Comparison of ENCODE assay signal across 10 mouse cellular contexts in genomic region chr15:100337847-100338246, GRCm38 (mm10). TPM values are rescaled to one million over a fixed set of nuclear protein-coding genes. Genes with fewer than 3 reads are reported as not detected.
A peak's percentile ranks its signal among the peaks of the same experiment; 100 is the strongest.
DNase-seq lines count a peak whose midpoint lies in the region; ATAC-seq lines count a peak whose summit lies in the region.
"Not testable (repeated sequence)": the region's sequence is repeated elsewhere in the genome, so short reads cannot be mapped to it uniquely, and the experiment has no call there.
"Had no signal": no experiment of that assay in that cellular context is flagged by ENCODE, and none has a peak within 500 bp of the region (broad histone marks: within the 10 kb centered on the region; RNA-seq: fewer than 3 reads in every experiment).

No protein-coding gene starts in this region.

- H3K4me2 ChIP-seq in liver, embryonic 11.5 days: not testable (repeated sequence)

- not testable (repeated sequence) for H3K4me1 ChIP-seq in liver, embryonic 11.5 days (replicated peaks; ENCODE audit: control insufficient read depth, insufficient read depth, low read length)

- not testable (repeated sequence) for H3K9me3 ChIP-seq in liver, embryonic 11.5 days (ENCODE audit: control insufficient read depth, low read length)

- WGBS in liver, embryonic 11.5 days: 37% methylated on average over 10 of the region's 10 CpGs

- not testable (repeated sequence) for H3K36me3 ChIP-seq in liver, embryonic 11.5 days (ENCODE audit: control insufficient read depth, insufficient read depth, low read length)

- 0 out of 2 replicates have a peak, but pooled peaks have one; percentile 45 for ATAC-seq in liver, embryonic 11.5 days (replicated peaks; ENCODE audit: low FRiP score)

- not testable (repeated sequence) for H3K27ac ChIP-seq in liver, embryonic 11.5 days (ENCODE audit: low read depth, low read length)

- DNase-seq in adipocyte (ENCODE audit: low spot score): peak; percentile 27
- DNase-seq in cerebellum, postnatal 36 days: peak; percentile 70 to 71
- DNase-seq in heart, adult 18-20 months: peak; percentile 54 to 74
- peak; percentile 84 for DNase-seq in kidney, adult 9 months
- not testable (repeated sequence) for DNase-seq in liver, embryonic 11.5 days (ENCODE audit: low spot score)
- peak; percentile 42 for DNase-seq in mesoderm, embryonic 11.5 days (ENCODE audit: low read depth, low spot score)
- peak; percentile 45 to 60 for DNase-seq in spleen, postnatal 14 days (ENCODE audit: low spot score in 2 of 2)

- H3K27me3 ChIP-seq in liver, embryonic 11.5 days (replicated peaks; ENCODE audit: control insufficient read depth, insufficient read depth, low read length): not testable (repeated sequence)

- H3K4me3 ChIP-seq in liver, embryonic 11.5 days (ENCODE audit: low read depth, low read length): not testable (repeated sequence)

- not testable (repeated sequence) for H3K9ac ChIP-seq in liver, embryonic 11.5 days (ENCODE audit: low read depth, low read length)

RNA-seq across cellular contexts. Expression of gene Mettl7a3, which starts 3.1 kb away (rescaled TPM):
- total RNA-seq in heart, adult 18-20 months (2021): under 1 TPM in 1 of 2 experiments, not detected in 1; 0.18 TPM
- polyA plus RNA-seq in liver, embryonic 11.5 days (2014; fragmentation: Nextera tagmentation; extraction: Ambion mirVana): not detected in 2 replicates
- polyA plus RNA-seq: hindbrain, embryonic 14.5 days had no signal

RNA-seq across cellular contexts. Expression of gene Methig1, which starts 15.1 kb away (rescaled TPM):
- total RNA-seq in heart, adult 18-20 months (2021): not detected
- not detected in 2 replicates for polyA plus RNA-seq in liver, embryonic 11.5 days (2014; fragmentation: Nextera tagmentation; extraction: Ambion mirVana)
- polyA plus RNA-seq: frontal cortex, adult 2 months; limb, embryonic 14.5 days had no signal

RNA-seq across cellular contexts. Expression of gene Mettl7a2, which starts 15.2 kb away (rescaled TPM):
- 1 to 10 TPM; 1.1 to 1.5 TPM for total RNA-seq in heart, adult 18-20 months (2021)
- not detected in 2 replicates for polyA plus RNA-seq in liver, embryonic 11.5 days (2014; fragmentation: Nextera tagmentation; extraction: Ambion mirVana)
- polyA plus RNA-seq: frontal cortex, adult 2 months; hindbrain, embryonic 14.5 days had no signal

RNA-seq across cellular contexts. Expression of gene Higd1c, which starts 26.5 kb away (rescaled TPM):
- not detected for total RNA-seq in heart, adult 18-20 months (2021)
- not detected in 2 replicates for polyA plus RNA-seq in liver, embryonic 11.5 days (2014; fragmentation: Nextera tagmentation; extraction: Ambion mirVana)
- polyA plus RNA-seq: frontal cortex, adult 2 months; hindbrain, embryonic 14.5 days; limb, embryonic 14.5 days had no signal

RNA-seq across cellular contexts. Expression of gene Mettl7a1, which starts 33.9 kb away (rescaled TPM):
- 10 to 100 TPM; 46.0 to 60.5 TPM for total RNA-seq in heart, adult 18-20 months (2021)
- 4.4 and 5.7 TPM in 2 replicates for polyA plus RNA-seq in liver, embryonic 11.5 days (2014; fragmentation: Nextera tagmentation; extraction: Ambion mirVana)
